Mouse (Mus musculus): ENCODE measurements around the gene 2310039H08Rik. TPM values are rescaled to one million over a fixed set of nuclear protein-coding genes. Genes with fewer than 3 reads are reported as not detected.

Gene 2310039H08Rik
- polyA plus RNA-seq, 1 experiment from 2014 or later, result 53.4 TPM

- Histone ChIP-seq H3K9ac (replicated peaks) (no peak overlapping the region), H3K9me3 (no peaks in the 10 kb centered on the region)
These were observed 4.6 kb upstream of the 2310039H08Rik start for GRCm38 (mm10) chr17:46767868-46768267.

GRCm38 (mm10) chr17:46770546-46770945, 1.9 kb upstream of the 2310039H08Rik start:
- Histone ChIP-seq H3K9me3 (no peaks in the 10 kb centered on the region), H3K4me3 (replicated peaks) (no peak overlapping the region), H3K9ac (replicated peaks) (no peak overlapping the region), H3K4me1 (replicated peaks) (peaks cover 23% of the 10 kb centered on the region), H3K4me2 (replicated peaks) (no peak overlapping the region), H3K27me3 (no peaks in the 10 kb centered on the region), H3K27ac (no peak overlapping the region), H3K36me3 (peaks cover 16% of the 10 kb centered on the region)
- ATAC-seq, result no peak
- WGBS, result 93% methylated on average over 11 of the region's 11 CpGs

More at GRCm38 (mm10) chr17:46767868-46768267, 4.6 kb upstream of the 2310039H08Rik start:
- Histone ChIP-seq H3K27me3 (no peaks in the 10 kb centered on the region), H3K4me2 (replicated peaks) (no peak overlapping the region), H3K36me3 (no peaks in the 10 kb centered on the region), H3K4me3 (replicated peaks) (no peak overlapping the region), H3K27ac (no peak overlapping the region), H3K4me1 (replicated peaks) (peaks cover 8% of the 10 kb centered on the region)
- WGBS, result 68% methylated on average over 8 of the region's 8 CpGs
- no peak for ATAC-seq

GRCm38 (mm10) chr17:46771025-46771424, 1.4 kb upstream of the 2310039H08Rik start:
- ATAC-seq, result no peak
- Histone ChIP-seq H3K36me3 (peaks cover 21% of the 10 kb centered on the region), H3K4me1 (replicated peaks) (peaks cover 23% of the 10 kb centered on the region), H3K9ac (replicated peaks) (no peak overlapping the region), H3K27ac (no peak overlapping the region), H3K27me3 (no peaks in the 10 kb centered on the region), H3K4me2 (replicated peaks) (no peak overlapping the region), H3K9me3 (no peaks in the 10 kb centered on the region), H3K4me3 (replicated peaks) (no peak overlapping the region)
- WGBS, result 81% methylated on average over 4 of the region's 4 CpGs

GRCm38 (mm10) chr17:46771616-46772015, 819 bp upstream of the 2310039H08Rik start:
- WGBS, result 70% methylated on average over 17 of the region's 17 CpGs
- peak overlapping the region; percentile 88 for H3K9ac ChIP-seq (replicated peaks)
- no peak for ATAC-seq
- peaks cover 23% of the 10 kb centered on the region for H3K4me1 ChIP-seq (replicated peaks)
- H3K9me3 ChIP-seq, result no peaks in the 10 kb centered on the region
- 0 out of 2 replicates have a peak overlapping the region, but pooled peaks have one; percentile 77 for H3K27ac ChIP-seq
- no peaks in the 10 kb centered on the region for H3K27me3 ChIP-seq
- H3K36me3 ChIP-seq, result peaks cover 27% of the 10 kb centered on the region
- H3K4me2 ChIP-seq (replicated peaks), result peak overlapping the region; percentile 96
- H3K4me3 ChIP-seq (replicated peaks), result peak overlapping the region; percentile 90

- no peaks in the 10 kb centered on the region for H3K27me3 ChIP-seq
- H3K27ac ChIP-seq, result peak overlapping the region; percentile 77; the same call in 1 of the 2 replicates
- H3K9ac ChIP-seq (replicated peaks), result peak overlapping the region; percentile 88
- peak overlapping the region; percentile 96 for H3K4me2 ChIP-seq (replicated peaks)
- WGBS, result 7% methylated on average over 5 of the region's 5 CpGs
- peaks cover 31% of the 10 kb centered on the region for H3K36me3 ChIP-seq
- H3K4me3 ChIP-seq (replicated peaks), result peak overlapping the region; percentile 90
- no peaks in the 10 kb centered on the region for H3K9me3 ChIP-seq
- peak; percentile 53 for ATAC-seq
- H3K4me1 ChIP-seq (replicated peaks), result peaks cover 23% of the 10 kb centered on the region
These were observed 414 bp upstream of the 2310039H08Rik start for GRCm38 (mm10) chr17:46772038-46772403.

GRCm38 (mm10) chr17:46773278-46774130, 1.1 kb downstream of the 2310039H08Rik start:
- ATAC-seq, result no peak
- H3K27me3 ChIP-seq, result no peaks in the 10 kb centered on the region

GRCm38 (mm10) chr17:46774131-46774472, 1.7 kb downstream of the 2310039H08Rik start:
- peaks cover 52% of the 10 kb centered on the region for H3K36me3 ChIP-seq
- H3K4me1 ChIP-seq (replicated peaks), result peaks cover 23% of the 10 kb centered on the region
- no peak for ATAC-seq
- 0 out of 2 replicates have a peak overlapping the region, but pooled peaks have one; percentile 90 for H3K4me3 ChIP-seq (replicated peaks)
- H3K4me2 ChIP-seq (replicated peaks), result peak overlapping the region; percentile 96
- H3K27ac ChIP-seq, result no peak overlapping the region
- H3K9ac ChIP-seq (replicated peaks), result no peak overlapping the region; the same call in 1 of the 2 replicates
- H3K9me3 ChIP-seq, result no peaks in the 10 kb centered on the region
- WGBS, result 50% methylated on average over 2 of the region's 2 CpGs
- no peaks in the 10 kb centered on the region for H3K27me3 ChIP-seq

More at GRCm38 (mm10) chr17:46773278-46774130, 1.1 kb downstream of the 2310039H08Rik start:
- WGBS, result 7% methylated on average over 19 of the region's 20 CpGs
- H3K4me3 ChIP-seq (replicated peaks), result peak overlapping the region; percentile 90
- H3K36me3 ChIP-seq, result peaks cover 46% of the 10 kb centered on the region
- peak overlapping the region; percentile 96 for H3K4me2 ChIP-seq (replicated peaks)
- H3K9ac ChIP-seq (replicated peaks), result peak overlapping the region; percentile 88
- H3K9me3 ChIP-seq, result no peaks in the 10 kb centered on the region
- H3K27ac ChIP-seq, result peak overlapping the region; percentile 77; the same call in 1 of the 2 replicates
- peaks cover 23% of the 10 kb centered on the region for H3K4me1 ChIP-seq (replicated peaks)

- Histone ChIP-seq H3K36me3 (peaks cover 61% of the 10 kb centered on the region), H3K4me2 (replicated peaks) (no peak overlapping the region), H3K4me1 (replicated peaks) (peaks cover 23% of the 10 kb centered on the region), H3K9ac (replicated peaks) (no peak overlapping the region), H3K9me3 (no peaks in the 10 kb centered on the region), H3K27me3 (no peaks in the 10 kb centered on the region), H3K4me3 (replicated peaks) (no peak overlapping the region), H3K27ac (no peak overlapping the region)
- ATAC-seq, result no peak
- 95% methylated on average over 9 of the region's 9 CpGs for WGBS
These were observed 2.6 kb downstream of the 2310039H08Rik start for GRCm38 (mm10) chr17:46775070-46775469.

- H3K27ac ChIP-seq, result no peak overlapping the region
- no peaks in the 10 kb centered on the region for H3K9me3 ChIP-seq
- no peaks in the 10 kb centered on the region for H3K27me3 ChIP-seq
- ATAC-seq, result no peak
- peaks cover 31% of the 10 kb centered on the region for H3K4me1 ChIP-seq (replicated peaks)
- H3K4me3 ChIP-seq (replicated peaks), result no peak overlapping the region
- no peak overlapping the region for H3K9ac ChIP-seq (replicated peaks)
- 93% methylated on average over 3 of the region's 3 CpGs for WGBS
- peaks cover 66% of the 10 kb centered on the region for H3K36me3 ChIP-seq
- H3K4me2 ChIP-seq (replicated peaks), result no peak overlapping the region
These were observed 3.7 kb downstream of the 2310039H08Rik start for GRCm38 (mm10) chr17:46776087-46776486.

GRCm38 (mm10) chr17:46781876-46782275, 9.4 kb downstream of the 2310039H08Rik start:
- peak overlapping the region; percentile 75 for H3K4me2 ChIP-seq (replicated peaks)
- peak overlapping the region; percentile 85 for H3K9ac ChIP-seq (replicated peaks)
- no peaks in the 10 kb centered on the region for H3K27me3 ChIP-seq
- peaks cover 36% of the 10 kb centered on the region for H3K36me3 ChIP-seq
- WGBS, result 6% methylated on average over 11 of the region's 11 CpGs
- H3K4me1 ChIP-seq (replicated peaks), result peaks cover 16% of the 10 kb centered on the region
- no peak for ATAC-seq
- peak overlapping the region; percentile 72 for H3K4me3 ChIP-seq (replicated peaks)
- peak overlapping the region; percentile 92 for H3K27ac ChIP-seq
- no peaks in the 10 kb centered on the region for H3K9me3 ChIP-seq

GRCm38 (mm10) chr17:46782341-46783221, 10.1 kb downstream of the 2310039H08Rik start, which contains the start of gene Rpl7l1:
Gene Rpl7l1 (minus strand): TSS chr17:46782672.
- no peaks in the 10 kb centered on the region for H3K27me3 ChIP-seq
- peak within 1 kb of the TSS; percentile 85 for H3K9ac ChIP-seq (replicated peaks)
- H3K9me3 ChIP-seq, result no peaks in the 10 kb centered on the region
- peak within 1 kb of the TSS; percentile 75 for H3K4me2 ChIP-seq (replicated peaks)
- ATAC-seq, result peak; percentile 96
- peaks cover 16% of the 10 kb centered on the region for H3K4me1 ChIP-seq (replicated peaks)
- H3K27ac ChIP-seq, result peak within 1 kb of the TSS; percentile 92
- peaks cover 29% of the 10 kb centered on the region for H3K36me3 ChIP-seq
- 1% methylated on average over 44 of the region's 44 CpGs for WGBS
- H3K4me3 ChIP-seq (replicated peaks), result peak within 1 kb of the TSS; percentile 72

GRCm38 (mm10) chr17:46783222-46783565, 10.8 kb downstream of the 2310039H08Rik start:
- Histone ChIP-seq H3K27ac (no peak overlapping the region), H3K27me3 (no peaks in the 10 kb centered on the region), H3K4me2 (replicated peaks) (peak overlapping the region; percentile 75), H3K9me3 (no peaks in the 10 kb centered on the region), H3K9ac (replicated peaks) (no peak overlapping the region), H3K4me1 (replicated peaks) (peaks cover 16% of the 10 kb centered on the region), H3K36me3 (peaks cover 23% of the 10 kb centered on the region), H3K4me3 (replicated peaks) (peak overlapping the region; percentile 72)
- WGBS, result 87% methylated on average over 2 of the region's 2 CpGs
- ATAC-seq, result peak; percentile 34
